Comparison of ENCODE assay signal across 27 mouse cellular contexts in genomic region chr19:3988750-3989149, GRCm38 (mm10). TPM values are rescaled to one million over a fixed set of nuclear protein-coding genes. Genes with fewer than 3 reads are reported as not detected.
DNase-seq lines count a peak whose midpoint lies in the region; ATAC-seq and TF ChIP-seq lines count a peak whose summit lies in the region.
"Had no signal": no experiment of that assay in that cellular context is flagged by ENCODE, and none has a peak within 500 bp of the region (broad histone marks: within the 10 kb centered on the region; RNA-seq: fewer than 3 reads in every experiment).

No protein-coding gene starts in this region.

- TF ChIP-seq EP300 in liver, postnatal 0 days (IDR thresholded peaks at IDR 0.05; ENCODE audit: low read depth), result no peak

- peak; percentile 14 for DNase-seq in kidney, adult 18-20 months
- no peak for DNase-seq in kidney, postnatal 10 days
- no peak for DNase-seq in liver, postnatal 0 days
- no peak for DNase-seq in liver
- DNase-seq in ES-E14 (ENCODE audit: low read depth, low spot score), result peak; percentile 37
- DNase-seq in embryo, embryonic 9.5 days (ENCODE audit: extremely low spot score), result no peak
- no peak for DNase-seq in embryo, embryonic 10 days (ENCODE audit: low spot score)
- DNase-seq: adrenal gland, postnatal 14 days; cerebellum, adult 18-20 months; cerebellum, postnatal 36 days; gastrocnemius, postnatal 25 days; heart, postnatal 10 days; kidney, adult 11 months; layer of hippocampus, adult 9-11 months; midbrain, embryonic 14.5 days; right cerebral cortex, postnatal 14 days; thymus, postnatal 4 days had no signal

- H3K4me2 ChIP-seq in liver, postnatal 0 days (ENCODE audit: low read depth, low read length), result no peak overlapping the region
- H3K4me2 ChIP-seq: embryonic facial prominence, embryonic 13.5 days; hindbrain, embryonic 12.5 days; limb, embryonic 13.5 days; lung, embryonic 15.5 days had no signal

- 83% methylated on average over 4 of the region's 4 CpGs for WGBS in liver, postnatal 0 days (ENCODE audit: insufficient replicate concordance)
- WGBS in bone marrow, adult 2 months, result 90% methylated on average over 4 of the region's 4 CpGs

- TF ChIP-seq CTCF in liver, postnatal 0 days (IDR thresholded peaks at IDR 0.05; ENCODE audit: low read depth), result peak; percentile 50
- TF ChIP-seq CTCF in bone marrow, adult 2 months (IDR thresholded peaks at IDR 0.05; ENCODE audit: control insufficient read depth, insufficient read depth, low read length), result peak; percentile 33; the same call in 1 of the 2 replicates

- no peak overlapping the region for H3K27ac ChIP-seq in liver, postnatal 0 days (ENCODE audit: low read depth)
- H3K27ac ChIP-seq in ES-E14 (ENCODE audit: insufficient read depth, low read depth, low read length, poor library complexity, severe bottlenecking), result no peak overlapping the region
- H3K27ac ChIP-seq in bone marrow, adult 2 months (ENCODE audit: control insufficient read depth, insufficient read depth, low read depth, low read length, poor library complexity), result no peak overlapping the region
- H3K27ac ChIP-seq: embryonic facial prominence, embryonic 13.5 days; heart, embryonic 10.5 days; hindbrain, embryonic 12.5 days; limb, embryonic 13.5 days; lung, embryonic 15.5 days had no signal

- in situ Hi-C loops in ES-E14 (cut with MboI; ENCODE audit: low sequenced_read_pairs in 2 of 2, unreplicated experiment in 2 of 2), result no loop called here

- no peaks in the 10 kb centered on the region for H3K36me3 ChIP-seq in liver, postnatal 0 days (replicated peaks; ENCODE audit: insufficient read depth, low read length)
- no peaks in the 10 kb centered on the region for H3K36me3 ChIP-seq in ES-E14 (ENCODE audit: control insufficient read depth, insufficient read depth, low read length, poor library complexity, severe bottlenecking)
- H3K36me3 ChIP-seq: embryonic facial prominence, embryonic 13.5 days; heart, embryonic 10.5 days; hindbrain, embryonic 12.5 days; limb, embryonic 13.5 days; lung, embryonic 15.5 days had no signal

- ATAC-seq in liver, postnatal 0 days, result no peak
- ATAC-seq: activated CD4-positive, CD25-positive, alpha-beta regulatory T cell, adult 4 months had no signal

- H3K27me3 ChIP-seq in liver, postnatal 0 days (ENCODE audit: insufficient read depth, low read length), result no peaks in the 10 kb centered on the region
- H3K27me3 ChIP-seq: embryonic facial prominence, embryonic 13.5 days; hindbrain, embryonic 12.5 days; limb, embryonic 13.5 days; lung, embryonic 15.5 days had no signal

- H3K9ac ChIP-seq in liver, postnatal 0 days (replicated peaks), result no peak overlapping the region
- no peak overlapping the region for H3K9ac ChIP-seq in ES-E14 (ENCODE audit: insufficient read depth, low read depth, low read length, poor library complexity, severe bottlenecking)
- H3K9ac ChIP-seq: embryonic facial prominence, embryonic 13.5 days; hindbrain, embryonic 12.5 days; limb, embryonic 13.5 days; lung, embryonic 15.5 days had no signal

- no peaks in the 10 kb centered on the region for H3K9me3 ChIP-seq in liver, postnatal 0 days (ENCODE audit: low read length)
- H3K9me3 ChIP-seq in ES-E14 (ENCODE audit: control insufficient read depth, insufficient read depth, low read depth, low read length), result no peaks in the 10 kb centered on the region
- H3K9me3 ChIP-seq: embryonic facial prominence, embryonic 13.5 days; heart, embryonic 10.5 days; hindbrain, embryonic 12.5 days; limb, embryonic 13.5 days; lung, embryonic 15.5 days had no signal

- H3K4me3 ChIP-seq in liver, postnatal 0 days (ENCODE audit: low read depth, low read length), result no peak overlapping the region
- H3K4me3 ChIP-seq in ES-E14 (ENCODE audit: insufficient read depth in 1 of 2, low read depth in 1 of 2, low read length in 2 of 2, poor library complexity in 1 of 2, severe bottlenecking in 1 of 2), result no peak overlapping the region
- H3K4me3 ChIP-seq in bone marrow, adult 2 months (replicated peaks; ENCODE audit: control insufficient read depth, low read depth, low read length), result no peak overlapping the region
- H3K4me3 ChIP-seq: embryonic facial prominence, embryonic 13.5 days; heart, embryonic 10.5 days; hindbrain, embryonic 12.5 days; limb, embryonic 13.5 days; lung, embryonic 15.5 days had no signal

- no peak for TF ChIP-seq POLR2A in bone marrow, adult 2 months (IDR thresholded peaks at IDR 0.05; ENCODE audit: borderline replicate concordance, control insufficient read depth, low read depth, low read length)

- peaks cover 28% of the 10 kb centered on the region for H3K4me1 ChIP-seq in liver, postnatal 0 days (ENCODE audit: insufficient read depth)
- H3K4me1 ChIP-seq in ES-E14 (ENCODE audit: control insufficient read depth in 2 of 2, insufficient read depth in 2 of 2, low read length in 2 of 2, poor library complexity in 1 of 2), result peaks cover 0 to 25% of the 10 kb centered on the region in 2 experiments; a peak in 2 of 4 replicates
- no peaks in the 10 kb centered on the region for H3K4me1 ChIP-seq in bone marrow, adult 2 months (ENCODE audit: control insufficient read depth, insufficient read depth, low read length)

TF ChIP-seq in ES-E14, 5 proteins besides CTCF, POLR2A, EP300 and RAD21:
- no peak for TF ChIP-seq ZNF384 (IDR thresholded peaks at IDR 0.05; ENCODE audit: low read depth, low read length)
- TF ChIP-seq ZC3H11A (IDR thresholded peaks at IDR 0.05; ENCODE audit: borderline replicate concordance, low read depth, low read length), result no peak
- TF ChIP-seq CHD2 (IDR thresholded peaks at IDR 0.05; ENCODE audit: low read depth, low read length), result no peak
- no peak for TF ChIP-seq MAFK (IDR thresholded peaks at IDR 0.05; ENCODE audit: insufficient read depth, low read depth, low read length)
- no peak for TF ChIP-seq HCFC1 (IDR thresholded peaks at IDR 0.05; ENCODE audit: borderline replicate concordance, insufficient read depth, low read length)

RNA-seq across cellular contexts. Expression of gene Acy3, which starts 2.4 kb away (rescaled TPM):
- 19.3 and 22.0 TPM in 2 replicates for polyA plus RNA-seq in liver, postnatal 0 days (2015; fragmentation: Nextera tagmentation; extraction: Ambion mirVana)
- 2.1 and 2.4 TPM in 2 replicates for total RNA-seq in ES-E14 (2012; rRNA removed)
- polyA plus RNA-seq in bone marrow, adult 2 months (2011; ENCODE audit: insufficient read depth, insufficient read length, low replicate concordance, missing spikeins), result 5.1 and 10.7 TPM in 2 replicates

RNA-seq across cellular contexts. Expression of gene Tbx10, which starts 3.8 kb away (rescaled TPM):
- not detected in 2 replicates for polyA plus RNA-seq in liver, postnatal 0 days (2015; fragmentation: Nextera tagmentation; extraction: Ambion mirVana)
- not detected in 2 replicates for total RNA-seq in ES-E14 (2012; rRNA removed)
- not detected in 2 replicates for polyA plus RNA-seq in bone marrow, adult 2 months (2011; ENCODE audit: insufficient read depth, insufficient read length, low replicate concordance, missing spikeins)
- total RNA-seq: adrenal gland, postnatal 14 days; gastrocnemius, postnatal 25 days; heart, postnatal 10 days; left cerebral cortex, postnatal 10 days; megakaryocyte, adult 5-6 weeks had no signal
- polyA plus RNA-seq: activated CD4-positive, CD25-positive, alpha-beta regulatory T cell, adult 4 months; embryonic facial prominence, embryonic 13.5 days; limb, embryonic 13.5 days; lung, embryonic 15.5 days; midbrain, embryonic 14.5 days; neural tube, embryonic 11.5 days had no signal

RNA-seq across cellular contexts. Expression of gene Nudt8, which starts 11.6 kb away (rescaled TPM):
- 22.0 and 23.0 TPM in 2 replicates for polyA plus RNA-seq in liver, postnatal 0 days (2015; fragmentation: Nextera tagmentation; extraction: Ambion mirVana)
- total RNA-seq in ES-E14 (2012; rRNA removed), result 22.4 and 27.2 TPM in 2 replicates
- 9.7 and 18.1 TPM in 2 replicates for polyA plus RNA-seq in bone marrow, adult 2 months (2011; ENCODE audit: insufficient read depth, insufficient read length, low replicate concordance, missing spikeins)

RNA-seq across cellular contexts. Expression of gene Gm49405, which starts 11.7 kb away (rescaled TPM):
- 0.26 and 0.49 TPM in 2 replicates for polyA plus RNA-seq in liver, postnatal 0 days (2015; fragmentation: Nextera tagmentation; extraction: Ambion mirVana)
- total RNA-seq in ES-E14 (2012; rRNA removed), result 1.9 and 4.0 TPM in 2 replicates
- 1.7 and 2.0 TPM in 2 replicates for polyA plus RNA-seq in bone marrow, adult 2 months (2011; ENCODE audit: insufficient read depth, insufficient read length, low replicate concordance, missing spikeins)

RNA-seq across cellular contexts. Expression of gene Doc2g, which starts 14.4 kb away (rescaled TPM):
- 0.36 and 0.74 TPM in 2 replicates for polyA plus RNA-seq in liver, postnatal 0 days (2015; fragmentation: Nextera tagmentation; extraction: Ambion mirVana)
- 4.6 and 12.0 TPM in 2 replicates for total RNA-seq in ES-E14 (2012; rRNA removed)
- polyA plus RNA-seq in bone marrow, adult 2 months (2011; ENCODE audit: insufficient read depth, insufficient read length, low replicate concordance, missing spikeins), result 5.2 and 7.8 TPM in 2 replicates

Comparison
In these comparisons a context has a peak if more than half of its experiments do, and no peak if none do; other contexts are left out.
1. DNase-seq: peak in kidney, adult 18-20 months (single experiment) and ES-E14 (single experiment); none in kidney, postnatal 10 days (single experiment), liver, postnatal 0 days (single experiment), liver (single experiment), embryo, embryonic 9.5 days (single experiment) and embryo, embryonic 10 days (single experiment).